Mouse (Mus musculus) heart, adult 2 months (tissue): Measurements from ENCODE around the gene Syngr3.

ENCODE experiments used
- CTCF ChIP-seq: fragments of 200-600 bp; IDR thresholded peaks from 2 replicates; pipeline ENCODE4 v1.8.1; 2022; ENCODE audit warnings: antibody characterized with exemption, mild to moderate bottlenecking, moderate library complexity
- POLR2A ChIP-seq: fragments of 200-500 bp; IDR thresholded peaks from 2 replicates; pipeline ENCODE4 v1.6.1; 2011; ENCODE audit warnings: mild to moderate bottlenecking, low read depth, low read length, control low read depth; ENCODE audit not compliant: insufficient read depth

GRCm38 (mm10) chr17:24647493-24647892 lies 42.3 kb downstream of the Syngr3 start:
- no peak; the same call in 1 of the 2 replicates for TF ChIP-seq POLR2A
- no peak for TF ChIP-seq CTCF
